Mouse (Mus musculus) midbrain, embryonic 15.5 days (tissue): ENCODE results near the gene Pdss2. TPM values are rescaled to one million over a fixed set of nuclear protein-coding genes. Genes with fewer than 3 reads are reported as not detected.
A peak's percentile ranks its signal among the peaks of the same experiment; 100 is the strongest.

ENCODE experiments used
- ATAC-seq: fragments of 200-750 bp; cut with Nextera tagmentation; replicated peaks from 2 replicates; pipeline ENCODE4 v1.8.0; 2017; ENCODE audit warnings: moderate TSS enrichment
- H3K27ac ChIP-seq: fragments of 300-500 bp; sonication (generic); 2 replicates; pipeline ENCODE4 v1.5.1; 2015; ENCODE audit warnings: mild to moderate bottlenecking, inconsistent platforms
- H3K27me3 ChIP-seq: fragments of 300-500 bp; sonication (generic); replicated peaks from 2 replicates; pipeline ENCODE4 v1.6.1; 2015; ENCODE audit warnings: inconsistent platforms
- H3K36me3 ChIP-seq: fragments of 300-500 bp; sonication (generic); replicated peaks from 2 replicates; pipeline ENCODE4 v1.6.1; 2015; ENCODE audit warnings: inconsistent platforms
- H3K4me1 ChIP-seq: fragments of 300-500 bp; sonication (generic); 2 replicates; pipeline ENCODE4 v1.6.1; 2015; ENCODE audit warnings: inconsistent platforms
- H3K4me2 ChIP-seq: fragments of 300-500 bp; sonication (generic); 2 replicates; pipeline ENCODE4 v1.6.1; 2015; ENCODE audit warnings: inconsistent platforms, mild to moderate bottlenecking, moderate library complexity
- H3K4me3 ChIP-seq: fragments of 300-500 bp; sonication (generic); 2 replicates; pipeline ENCODE4 v1.5.1; 2015; ENCODE audit warnings: mild to moderate bottlenecking, inconsistent platforms
- H3K9ac ChIP-seq: fragments of 300-500 bp; sonication (generic); 2 replicates; pipeline ENCODE4 v1.6.1; 2015; ENCODE audit warnings: mild to moderate bottlenecking, inconsistent platforms
- H3K9me3 ChIP-seq: fragments of 300-500 bp; sonication (generic); 2 replicates; pipeline ENCODE4 v1.6.1; 2016; ENCODE audit warnings: inconsistent platforms
- WGBS: fragments of 180-500 bp; shearing (Covaris S2); methylation state at CpG from one replicate; pipeline ENCODE4 v1.1.7; 2015; ENCODE audit warnings: mixed read lengths; 5-methylcytosine and 5-hydroxymethylcytosine counted together
- polyA plus RNA-seq: library from polyadenylated mRNA; unstranded; fragments of >200 nt; fragmentation: Nextera tagmentation; extraction: Ambion mirVana; gene quantifications from 2 replicates; pipeline ENCODE4 v1.2.1, GENCODE M21; 2015

Pdss2 gene
- polyA plus RNA-seq, 1 experiment from 2014 or later = 17.4 TPM

DNA sequence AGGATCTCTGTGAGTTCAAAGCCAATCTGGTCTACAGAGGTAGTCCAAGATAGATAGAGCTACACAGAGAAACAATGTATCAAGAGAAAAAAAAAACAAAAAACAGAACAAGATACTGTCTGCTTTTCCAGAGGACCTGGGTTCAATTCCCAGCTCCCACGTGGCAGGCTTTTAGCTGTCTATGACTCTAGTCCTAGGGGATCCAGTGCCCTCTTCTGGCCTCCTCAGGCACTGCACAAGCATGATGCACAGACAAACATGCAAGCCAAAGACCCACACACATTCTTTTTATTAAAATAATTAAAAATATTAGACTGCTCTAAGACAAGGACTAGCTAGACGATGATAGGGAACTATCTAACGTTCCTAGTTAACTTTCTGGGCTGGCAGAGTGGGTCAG lies 214.5 kb downstream of the Pdss2 start:
- Histone ChIP-seq H3K27ac (no peak overlapping the region), H3K4me1 (peaks cover 27% of the 10 kb centered on the region), H3K9me3 (no peaks in the 10 kb centered on the region), H3K36me3 (no peaks in the 10 kb centered on the region), H3K27me3 (no peaks in the 10 kb centered on the region), H3K4me2 (no peak overlapping the region), H3K4me3 (no peak overlapping the region), H3K9ac (no peak overlapping the region)
- 91% methylated on average over 3 of the region's 3 CpGs for WGBS
- ATAC-seq = no peak

GRCm38 (mm10) chr10:43439492-43439941 lies 218.2 kb downstream of the Pdss2 start:
- H3K4me2 ChIP-seq = peak overlapping the region; percentile 30

DNA sequence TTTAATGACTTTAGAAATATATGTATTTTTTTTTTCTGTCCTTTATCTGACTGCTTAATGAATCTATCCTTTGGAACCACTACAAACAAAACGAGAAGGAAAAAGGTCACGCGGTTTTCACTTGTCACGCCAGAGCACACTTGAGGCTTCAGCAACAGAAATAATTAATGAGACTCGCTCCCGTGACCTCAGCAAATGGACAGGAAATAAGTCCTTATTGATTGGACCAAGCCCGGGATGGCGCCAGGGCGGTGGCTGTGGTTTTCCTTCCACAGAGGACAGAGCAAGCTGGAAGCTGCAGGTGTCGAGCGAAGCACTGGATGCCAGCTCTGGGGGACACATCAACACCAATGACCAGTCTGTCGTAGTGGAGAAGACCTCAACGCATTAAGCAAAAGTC lies 218.8 kb downstream of the Pdss2 start:
- Histone ChIP-seq H3K4me3 (no peak overlapping the region), H3K9ac (no peak overlapping the region), H3K4me1 (peaks cover 32% of the 10 kb centered on the region), H3K9me3 (no peaks in the 10 kb centered on the region), H3K4me2 (peak overlapping the region; percentile 16; the same call in 1 of the 2 replicates), H3K36me3 (no peaks in the 10 kb centered on the region), H3K27ac (peak overlapping the region; percentile 91), H3K27me3 (no peaks in the 10 kb centered on the region)
- peak; percentile 64 for ATAC-seq
- WGBS = 17% methylated on average over 13 of the region's 13 CpGs

More at GRCm38 (mm10) chr10:43439492-43439941, 218.2 kb downstream of the Pdss2 start:
- Histone ChIP-seq H3K27ac (peak overlapping the region; percentile 91), H3K4me3 (no peak overlapping the region), H3K9ac (no peak overlapping the region; the same call in 1 of the 2 replicates), H3K27me3 (no peaks in the 10 kb centered on the region), H3K9me3 (no peaks in the 10 kb centered on the region), H3K36me3 (no peaks in the 10 kb centered on the region), H3K4me1 (peaks cover 32% of the 10 kb centered on the region)
- WGBS = 8% methylated on average over 7 of the region's 7 CpGs
- peak; percentile 83 for ATAC-seq

GRCm38 (mm10) chr10:43440981-43441740 lies 219.9 kb downstream of the Pdss2 start:
- 64% methylated on average over 15 of the region's 15 CpGs for WGBS

GRCm38 (mm10) chr10:43448656-43449055 lies 227.4 kb downstream of the Pdss2 start:
- H3K4me3 ChIP-seq = no peak overlapping the region
- no peak overlapping the region for H3K27ac ChIP-seq
- WGBS = 94% methylated on average over 3 of the region's 3 CpGs
- no peak for ATAC-seq
- H3K9ac ChIP-seq = no peak overlapping the region
- H3K9me3 ChIP-seq = no peaks in the 10 kb centered on the region
- no peaks in the 10 kb centered on the region for H3K27me3 ChIP-seq
- peaks cover 5% of the 10 kb centered on the region for H3K4me1 ChIP-seq
- no peaks in the 10 kb centered on the region for H3K36me3 ChIP-seq
- no peak overlapping the region for H3K4me2 ChIP-seq

More at GRCm38 (mm10) chr10:43440981-43441740, 219.9 kb downstream of the Pdss2 start:
- peak overlapping the region; percentile 32; the same call in 1 of the 2 replicates for H3K27ac ChIP-seq
- H3K36me3 ChIP-seq = no peaks in the 10 kb centered on the region
- H3K27me3 ChIP-seq = no peaks in the 10 kb centered on the region
- peaks cover 32% of the 10 kb centered on the region for H3K4me1 ChIP-seq
- ATAC-seq = no peak
- H3K4me3 ChIP-seq = no peak overlapping the region
- H3K4me2 ChIP-seq = no peak overlapping the region
- no peak overlapping the region for H3K9ac ChIP-seq
- no peaks in the 10 kb centered on the region for H3K9me3 ChIP-seq

DNA sequence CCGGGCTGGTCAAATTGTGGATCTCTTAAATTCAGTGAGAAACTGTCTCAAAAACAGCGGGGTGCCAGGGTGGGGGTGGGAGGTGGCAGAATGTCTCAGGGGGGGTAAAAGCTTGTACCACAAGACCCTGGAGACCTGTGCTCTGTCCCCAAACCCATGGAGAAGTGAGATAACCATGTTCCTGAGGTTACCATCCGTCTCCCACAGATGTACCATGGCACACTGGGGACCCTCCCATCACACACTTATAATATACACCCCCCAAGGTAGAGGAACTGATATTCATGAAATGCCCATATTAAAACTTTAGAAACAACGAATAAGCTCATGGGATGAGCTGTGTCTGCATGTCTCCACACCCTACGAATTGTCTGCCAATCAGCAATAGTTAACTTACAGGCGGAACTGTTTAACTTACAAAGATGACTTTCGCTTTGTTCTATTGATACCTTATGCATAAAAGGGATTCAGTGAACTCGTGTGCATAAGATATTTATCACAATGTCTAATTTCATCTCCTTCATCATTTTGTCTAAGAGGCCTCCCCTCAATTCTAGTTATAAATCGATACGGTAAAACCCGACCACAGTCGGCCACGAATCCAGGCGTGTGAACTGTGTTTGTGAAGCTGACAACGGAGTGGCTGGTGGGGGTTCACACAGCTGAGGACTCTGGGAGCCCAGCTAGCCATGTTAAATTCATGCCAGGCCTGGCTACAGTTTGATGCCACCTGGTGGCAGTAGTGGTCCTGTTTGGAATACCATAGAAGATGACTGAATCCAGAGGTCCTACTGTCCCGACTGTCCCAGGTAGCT lies 230.8 kb downstream of the Pdss2 start:
- no peak overlapping the region for H3K4me3 ChIP-seq
- H3K9me3 ChIP-seq = no peaks in the 10 kb centered on the region
- 23% methylated on average over 16 of the region's 16 CpGs for WGBS
- peak; percentile 96 for ATAC-seq
- H3K27ac ChIP-seq = no peak overlapping the region
- no peaks in the 10 kb centered on the region for H3K27me3 ChIP-seq
- H3K4me1 ChIP-seq = peaks cover 5% of the 10 kb centered on the region
- peak overlapping the region; percentile 40 for H3K4me2 ChIP-seq
- no peaks in the 10 kb centered on the region for H3K36me3 ChIP-seq
- no peak overlapping the region for H3K9ac ChIP-seq

GRCm38 (mm10) chr10:43452663-43452996 lies 231.3 kb downstream of the Pdss2 start:
- WGBS = 18% methylated on average over 5 of the region's 5 CpGs
- no peak overlapping the region for H3K9ac ChIP-seq

DNA sequence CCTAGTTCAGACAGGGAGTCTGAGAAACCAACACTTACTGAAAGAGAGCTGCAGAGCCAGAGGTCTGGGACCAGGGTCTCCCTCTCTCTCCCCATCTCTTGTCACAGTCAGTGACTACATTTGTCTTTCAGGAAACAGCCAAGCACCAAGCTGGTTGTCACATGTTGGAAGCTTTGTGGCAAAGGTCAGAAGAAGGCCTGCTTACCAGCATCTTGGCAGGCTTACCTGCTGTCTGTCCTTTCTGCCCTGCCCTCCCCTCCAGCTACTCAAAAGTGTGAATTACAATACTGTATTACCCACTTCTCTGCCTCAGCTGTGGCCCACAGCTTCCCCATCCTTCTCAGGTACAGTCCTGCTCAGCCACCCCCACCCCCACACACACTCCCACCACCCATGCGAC lies 232.9 kb downstream of the Pdss2 start:
- peaks cover 5% of the 10 kb centered on the region for H3K4me1 ChIP-seq
- H3K9me3 ChIP-seq = no peaks in the 10 kb centered on the region
- no peak overlapping the region for H3K4me2 ChIP-seq
- H3K27ac ChIP-seq = no peak overlapping the region
- H3K4me3 ChIP-seq = no peak overlapping the region
- WGBS = 80% methylated on average over 1 of the region's 1 CpGs
- H3K27me3 ChIP-seq = no peaks in the 10 kb centered on the region
- H3K9ac ChIP-seq = no peak overlapping the region
- no peak for ATAC-seq
- H3K36me3 ChIP-seq = no peaks in the 10 kb centered on the region

More at GRCm38 (mm10) chr10:43452663-43452996, 231.3 kb downstream of the Pdss2 start:
- no peak overlapping the region for H3K4me3 ChIP-seq
- H3K4me1 ChIP-seq = peaks cover 5% of the 10 kb centered on the region
- no peak overlapping the region for H3K27ac ChIP-seq
- H3K27me3 ChIP-seq = no peaks in the 10 kb centered on the region
- no peaks in the 10 kb centered on the region for H3K9me3 ChIP-seq
- H3K4me2 ChIP-seq = peak overlapping the region; percentile 40
- no peaks in the 10 kb centered on the region for H3K36me3 ChIP-seq
- no peak; the same call in 1 of the 2 replicates for ATAC-seq

- no peak for ATAC-seq
- no peak overlapping the region for H3K27ac ChIP-seq
- no peaks in the 10 kb centered on the region for H3K9me3 ChIP-seq
- H3K9ac ChIP-seq = no peak overlapping the region
- no peak overlapping the region for H3K4me2 ChIP-seq
- H3K4me1 ChIP-seq = peaks cover 5% of the 10 kb centered on the region
- no peaks in the 10 kb centered on the region for H3K27me3 ChIP-seq
- 95% methylated on average over 3 of the region's 3 CpGs for WGBS
- no peaks in the 10 kb centered on the region for H3K36me3 ChIP-seq
- no peak overlapping the region for H3K4me3 ChIP-seq
Measured at GRCm38 (mm10) chr10:43454671-43455070, 233.4 kb downstream of the Pdss2 start.

- no peaks in the 10 kb centered on the region for H3K4me1 ChIP-seq
- H3K9ac ChIP-seq = no peak overlapping the region
- no peaks in the 10 kb centered on the region for H3K9me3 ChIP-seq
- H3K4me2 ChIP-seq = no peak overlapping the region
- H3K27me3 ChIP-seq = no peaks in the 10 kb centered on the region
- no peak for ATAC-seq
- H3K4me3 ChIP-seq = no peak overlapping the region
- WGBS = 93% methylated on average over 5 of the region's 5 CpGs
- no peaks in the 10 kb centered on the region for H3K36me3 ChIP-seq
- H3K27ac ChIP-seq = no peak overlapping the region
Measured at GRCm38 (mm10) chr10:43462821-43463220, 241.5 kb downstream of the Pdss2 start.

- ATAC-seq = no peak
- Histone ChIP-seq H3K4me3 (no peak overlapping the region), H3K27me3 (no peaks in the 10 kb centered on the region), H3K4me2 (no peak overlapping the region), H3K9me3 (no peaks in the 10 kb centered on the region), H3K4me1 (no peaks in the 10 kb centered on the region), H3K27ac (no peak overlapping the region), H3K9ac (no peak overlapping the region), H3K36me3 (no peaks in the 10 kb centered on the region)
- 71% methylated on average over 3 of the region's 3 CpGs for WGBS
Measured at GRCm38 (mm10) chr10:43463227-43463626, 241.9 kb downstream of the Pdss2 start.

GRCm38 (mm10) chr10:43466223-43466622 lies 244.9 kb downstream of the Pdss2 start:
- no peak overlapping the region for H3K4me3 ChIP-seq
- H3K36me3 ChIP-seq = no peaks in the 10 kb centered on the region
- H3K27me3 ChIP-seq = no peaks in the 10 kb centered on the region
- no peak for ATAC-seq
- no peak overlapping the region for H3K27ac ChIP-seq
- no peaks in the 10 kb centered on the region for H3K9me3 ChIP-seq
- no peak overlapping the region for H3K9ac ChIP-seq
- H3K4me2 ChIP-seq = no peak overlapping the region
- no peaks in the 10 kb centered on the region for H3K4me1 ChIP-seq
- WGBS = 96% methylated on average over 2 of the region's 2 CpGs
